Mouse (Mus musculus) MEL (cell line): ENCODE measurements around the gene Gpr18. TPM values are rescaled to one million over a fixed set of nuclear protein-coding genes. Genes with fewer than 3 reads are reported as not detected.

Source experiments
- DNase-seq: peaks from one replicate; pipeline ENCODE4 v3.0.0; 2011; ENCODE audit warnings: low read depth, low spot score
- H3K27ac ChIP-seq: 2 replicates; pipeline ENCODE4 v1.5.1; 2012; ENCODE audit warnings: low read depth, mild to moderate bottlenecking, control low read depth, low read length, moderate library complexity; ENCODE audit not compliant: control insufficient read depth
- H3K27me3 ChIP-seq, 2 experiments: fragments of 150-350 bp in 1 of 2; sonication (generic) in 1 of 2; 2 replicates each; pipeline ENCODE4 v1.6.1; 2012; ENCODE audit warnings: low read length in 2 of 2, mild to moderate bottlenecking in 2 of 2, improper control_type of control experiment in 1 of 2, moderate library complexity in 1 of 2; ENCODE audit not compliant: insufficient read depth in 2 of 2, control insufficient read depth in 1 of 2
- H3K36me3 ChIP-seq, 2 experiments: 2 replicates each; pipeline ENCODE4 v1.6.1; 2012 to 2014; ENCODE audit warnings: low read length in 2 of 2, improper control_type of control experiment in 1 of 2, inconsistent platforms in 1 of 2, mild to moderate bottlenecking in 1 of 2; ENCODE audit not compliant: insufficient read depth in 2 of 2, control insufficient read depth in 1 of 2
- H3K4me1 ChIP-seq, 2 experiments: fragments of 150-350 bp in 1 of 2; sonication (generic) in 1 of 2; 2 replicates each; pipeline ENCODE4 v1.6.1; 2012; ENCODE audit warnings: low read length in 2 of 2, improper control_type of control experiment in 1 of 2, mild to moderate bottlenecking in 1 of 2; ENCODE audit not compliant: insufficient read depth in 2 of 2, control insufficient read depth in 1 of 2
- H3K4me3 ChIP-seq, 2 experiments: fragments of 150-350 bp in 1 of 2; sonication (generic) in 1 of 2; 2 replicates each; pipeline ENCODE4 v1.5.1; 2012; ENCODE audit warnings: low read depth in 2 of 2, low read length in 2 of 2, mild to moderate bottlenecking in 2 of 2, moderate library complexity in 2 of 2, control low read depth in 1 of 2, improper control_type of control experiment in 1 of 2; ENCODE audit not compliant: control insufficient read depth in 1 of 2, insufficient read depth in 1 of 2
- H3K79me2 ChIP-seq: 2 replicates; pipeline ENCODE4 v1.6.1; 2012; ENCODE audit warnings: mild to moderate bottlenecking, low read length, moderate library complexity; ENCODE audit not compliant: control insufficient read depth, poor library complexity, insufficient read depth
- H3K9ac ChIP-seq: 2 replicates; pipeline ENCODE4 v1.6.1; 2012; ENCODE audit warnings: low read depth, mild to moderate bottlenecking, control low read depth, low read length, moderate library complexity; ENCODE audit not compliant: control insufficient read depth, poor library complexity, severe bottlenecking
- H3K9me3 ChIP-seq: fragments of 150-350 bp; sonication (generic); replicated peaks from 2 replicates; pipeline ENCODE4 v1.6.1; 2012; ENCODE audit warnings: mild to moderate bottlenecking, low read length, improper control_type of control experiment, moderate library complexity; ENCODE audit not compliant: insufficient read depth
- BHLHE40 ChIP-seq: IDR thresholded peaks from 2 replicates; pipeline ENCODE4 v1.6.1; 2012; ENCODE audit warnings: low read depth, mild to moderate bottlenecking, inconsistent platforms, low read length, improper control_type of control experiment, borderline replicate concordance
- CTCF ChIP-seq, 3 experiments: IDR thresholded peaks in 2 of 3; conservative IDR thresholded peaks in 1 of 3; 2 replicates each; pipeline ENCODE4 v1.5.1; 2011 to 2012; ENCODE audit warnings: low read length in 3 of 3, low read depth in 2 of 3, mild to moderate bottlenecking in 2 of 3, improper control_type of control experiment in 1 of 3, inconsistent platforms in 1 of 3, mixed read lengths in 1 of 3, moderate library complexity in 1 of 3; ENCODE audit not compliant: control insufficient read depth in 1 of 3, insufficient read depth in 1 of 3, poor library complexity in 1 of 3, severe bottlenecking in 1 of 3
- E2F4 ChIP-seq: IDR thresholded peaks from 2 replicates; pipeline ENCODE4 v1.6.1; 2011; ENCODE audit warnings: low read depth, low read length, improper control_type of control experiment, borderline replicate concordance
- EP300 ChIP-seq, 2 experiments: IDR thresholded peaks; 2 replicates each; pipeline ENCODE4 v1.6.1; 2011; ENCODE audit warnings: improper control_type of control experiment in 2 of 2, low read length in 2 of 2, low read depth in 1 of 2, mild to moderate bottlenecking in 1 of 2
- ETS1 ChIP-seq: IDR thresholded peaks from 2 replicates; pipeline ENCODE4 v1.6.1; 2012; ENCODE audit warnings: low read depth, mild to moderate bottlenecking, inconsistent platforms, low read length, improper control_type of control experiment, moderate library complexity
- GABPA ChIP-seq: IDR thresholded peaks from 2 replicates; pipeline ENCODE4 v1.6.1; 2012; ENCODE audit warnings: low read depth, mild to moderate bottlenecking, inconsistent platforms, low read length, improper control_type of control experiment, moderate library complexity
- GATA1 ChIP-seq: IDR thresholded peaks from 2 replicates; pipeline ENCODE4 v1.6.1; 2011; ENCODE audit warnings: low read depth, low read length, improper control_type of control experiment
- HCFC1 ChIP-seq: IDR thresholded peaks from 2 replicates; pipeline ENCODE4 v1.6.1; 2012; ENCODE audit warnings: low read depth, mild to moderate bottlenecking, inconsistent platforms, low read length, improper control_type of control experiment, moderate library complexity
- KAT2A ChIP-seq: conservative IDR thresholded peaks from 2 replicates; pipeline ENCODE4 v1.6.1; 2012; ENCODE audit warnings: low read depth, low read length, improper control_type of control experiment, inconsistent platforms
- MAFK ChIP-seq: IDR thresholded peaks from 2 replicates; pipeline ENCODE4 v1.6.1; 2011; ENCODE audit warnings: low read depth, mild to moderate bottlenecking, low read length, improper control_type of control experiment, borderline replicate concordance
- MAX ChIP-seq: IDR thresholded peaks from 2 replicates; pipeline ENCODE4 v1.6.1; 2011; ENCODE audit warnings: low read length, improper control_type of control experiment
- MAZ ChIP-seq: IDR thresholded peaks from 2 replicates; pipeline ENCODE4 v1.6.1; 2012; ENCODE audit warnings: low read depth, mild to moderate bottlenecking, inconsistent platforms, low read length, improper control_type of control experiment
- MYC ChIP-seq: IDR thresholded peaks from 2 replicates; pipeline ENCODE4 v1.6.1; 2011; ENCODE audit warnings: low read depth, mild to moderate bottlenecking, low read length, improper control_type of control experiment, moderate library complexity
- NELFE ChIP-seq: IDR thresholded peaks from 2 replicates; pipeline ENCODE4 v1.6.1; 2011; ENCODE audit warnings: low read depth, low read length, improper control_type of control experiment
- POLR2AphosphoS5 ChIP-seq: IDR thresholded peaks from 2 replicates; pipeline ENCODE4 v1.6.1; 2012; ENCODE audit warnings: low read depth, borderline replicate concordance, mild to moderate bottlenecking, inconsistent platforms, low read length, moderate library complexity, mixed read lengths
- SMC3 ChIP-seq: IDR thresholded peaks from 2 replicates; pipeline ENCODE4 v1.6.1; 2011; ENCODE audit warnings: low read depth, low read length, improper control_type of control experiment
- TBP ChIP-seq: IDR thresholded peaks from 2 replicates; pipeline ENCODE4 v1.8.0; 2011; ENCODE audit warnings: low read depth, low read length, improper control_type of control experiment
- TCF12 ChIP-seq: IDR thresholded peaks from 2 replicates; pipeline ENCODE4 v1.6.1; 2014; ENCODE audit warnings: low read depth, mild to moderate bottlenecking, inconsistent platforms, low read length, improper control_type of control experiment, moderate library complexity
- USF1 ChIP-seq: IDR thresholded peaks from 2 replicates; pipeline ENCODE4 v1.6.1; 2014; ENCODE audit warnings: low read depth, mild to moderate bottlenecking, inconsistent platforms, low read length, improper control_type of control experiment, moderate library complexity
- ZC3H11A ChIP-seq: IDR thresholded peaks from 2 replicates; pipeline ENCODE4 v1.6.1; 2012; ENCODE audit warnings: low read depth, mild to moderate bottlenecking, inconsistent platforms, low read length, improper control_type of control experiment
- ZNF384 ChIP-seq: IDR thresholded peaks from 2 replicates; pipeline ENCODE4 v1.6.1; 2012; ENCODE audit warnings: low read depth, mild to moderate bottlenecking, inconsistent platforms, low read length, improper control_type of control experiment
- polyA plus RNA-seq, 2 experiments: library from polyadenylated mRNA; stranded (reverse) in 1 of 2; unstranded in 1 of 2; fragments of >175 nt in 1 of 2; fragments of >200 nt in 1 of 2; gene quantifications; 2 replicates each; pipeline versions ENCODE4 v1.2.1 to v1.2.4; 2012; ENCODE audit warnings: low replicate concordance in 2 of 2, low read depth in 1 of 2; ENCODE audit not compliant: insufficient read length in 2 of 2, insufficient read depth in 1 of 2, missing spikeins in 1 of 2
- total RNA-seq: library from RNA; depleted of rRNA; stranded (reverse); fragments of 300-350 nt; gene quantifications from 2 replicates; pipeline ENCODE4 v1.2.3, GENCODE M21; 2012; rRNA removed

Gpr18 gene
- total RNA-seq: 0.15 and 0.20 TPM in 2 replicates
- polyA plus RNA-seq: under 1 TPM in 1 of 2 experiments, not detected in 1; 0.06 TPM

- Histone ChIP-seq H3K79me2 (no peaks in the 10 kb centered on the region), H3K27ac (no peak within 1 kb of the TSS), H3K4me1 (no peaks in the 10 kb centered on the region), H3K9me3 (no peaks in the 10 kb centered on the region), H3K36me3 (peaks cover 0 to 4% of the 10 kb centered on the region in 2 experiments; a peak in 2 of 4 replicates), H3K27me3 (no peaks in the 10 kb centered on the region), H3K9ac (no peak within 1 kb of the TSS), H3K4me3 (no peak within 1 kb of the TSS)
- TF ChIP-seq HCFC1 (no peak), BHLHE40 (no peak), MAFK (no peak), NELFE (no peak), CTCF (IDR thresholded peaks at IDR 0.05 in 2 of 3, conservative IDR thresholded peaks at IDR 0.05 in 1 of 3; ENCODE audit: control insufficient read depth in 1 of 3, insufficient read depth in 1 of 3, low read depth in 2 of 3, low read length in 3 of 3, poor library complexity in 1 of 3, severe bottlenecking in 1 of 3) (no peak), KAT2A (no peak), MYC (no peak), GABPA (no peak), USF1 (no peak), ETS1 (no peak), EP300 (IDR thresholded peaks at IDR 0.05; ENCODE audit: low read depth in 1 of 2, low read length in 2 of 2) (no peak), E2F4 (no peak), ZC3H11A (no peak), SMC3 (no peak), TBP (no peak), GATA1 (no peak), POLR2AphosphoS5 (no peak), TCF12 (no peak), MAZ (no peak), MAX (no peak)
- no peak for DNase-seq
These were observed at the start of gene Gpr18 for GRCm38 (mm10) chr14:121915621-121916020. TSS of gene Gpr18 (minus strand) at chr14:121915781.

DNA sequence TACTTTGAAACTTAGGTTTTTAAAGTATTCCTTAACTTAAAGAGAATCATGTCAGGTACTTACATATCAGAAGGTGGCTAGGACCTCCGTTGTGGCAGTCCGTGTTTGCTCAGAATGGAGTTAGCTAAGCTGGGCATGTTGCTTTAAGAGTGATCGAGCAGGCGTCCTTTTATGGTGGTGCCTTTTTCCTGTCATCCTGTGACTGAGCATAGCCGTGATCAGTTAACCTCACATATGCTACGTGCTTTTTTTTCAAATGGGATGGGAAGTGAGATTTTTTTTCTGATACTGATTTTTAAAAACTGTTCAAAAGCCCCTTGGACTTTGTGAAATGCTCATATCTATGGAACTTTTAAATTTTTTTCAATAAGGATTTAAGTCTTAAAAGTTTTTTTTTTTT, 49.4 kb upstream of the Gpr18 start, which contains the start of gene Gpr183:
Gpr183 (minus strand) TSS at position 206 of the 400 bp plus-strand sequence.
- TF ChIP-seq USF1 (no peak), ZNF384 (peak; percentile 74)
- H3K4me3 ChIP-seq: peak within 1 kb of the TSS in 1 of 2 experiments; percentile 1; a peak in 1 of 4 replicates
- DNase-seq: no peak
- H3K9ac ChIP-seq: peak within 1 kb of the TSS; percentile 20
- no peaks in the 10 kb centered on the region for H3K79me2 ChIP-seq
- peaks cover 0 to 20% of the 10 kb centered on the region in 2 experiments; a peak in 2 of 4 replicates for H3K36me3 ChIP-seq
- H3K27ac ChIP-seq: peak within 1 kb of the TSS; percentile 53
- peaks cover 5 to 30% of the 10 kb centered on the region in 2 experiments for H3K4me1 ChIP-seq
- no peaks in the 10 kb centered on the region for H3K27me3 ChIP-seq
- no peaks in the 10 kb centered on the region for H3K9me3 ChIP-seq
